Mouse (Mus musculus) spleen, postnatal 14 days (tissue): ENCODE data around the gene Kdm1b.

Experiments
- DNase-seq, 2 experiments: peaks; one replicate each; pipeline ENCODE4 v3.0.0; 2021 to 2022; ENCODE audit warnings: low spot score in 2 of 2

Gene Kdm1b

DNA sequence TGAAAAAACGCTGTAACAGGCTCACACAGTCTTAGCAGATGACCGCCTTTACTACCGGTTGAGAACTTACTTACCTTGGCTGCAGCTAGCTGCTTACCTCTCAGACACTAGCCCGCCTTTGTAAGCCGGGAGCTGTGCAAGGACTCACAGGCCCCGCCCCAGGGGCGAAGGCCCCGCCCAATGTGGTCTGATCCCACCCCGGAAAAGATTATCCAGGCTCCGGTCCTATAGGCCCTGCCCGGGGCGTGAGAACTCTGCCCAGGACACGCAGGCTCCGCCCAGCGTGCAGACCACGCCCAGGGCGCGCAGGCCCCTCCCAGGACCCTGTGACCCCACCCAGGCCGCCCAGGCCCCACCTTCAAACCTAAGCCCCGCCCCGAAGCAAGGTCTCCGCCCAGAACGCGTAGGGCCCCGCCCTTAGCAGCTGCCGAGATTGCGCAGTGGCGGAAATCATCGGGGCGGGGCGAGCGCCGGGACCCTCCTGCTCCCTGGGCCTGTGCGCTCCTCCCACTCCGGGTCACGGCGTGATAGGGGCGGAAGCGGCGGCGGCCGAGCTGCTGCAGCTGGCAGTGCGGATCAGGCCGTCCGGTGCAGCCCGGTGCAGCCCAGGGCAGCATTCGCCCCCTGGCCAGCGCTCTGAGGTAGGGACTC lies at the start of gene Kdm1b:
Gene Kdm1b, plus strand, starts transcription at position 470 of the 651 bp plus-strand sequence.
- DNase-seq = peak; percentile 97 to 98

DNA sequence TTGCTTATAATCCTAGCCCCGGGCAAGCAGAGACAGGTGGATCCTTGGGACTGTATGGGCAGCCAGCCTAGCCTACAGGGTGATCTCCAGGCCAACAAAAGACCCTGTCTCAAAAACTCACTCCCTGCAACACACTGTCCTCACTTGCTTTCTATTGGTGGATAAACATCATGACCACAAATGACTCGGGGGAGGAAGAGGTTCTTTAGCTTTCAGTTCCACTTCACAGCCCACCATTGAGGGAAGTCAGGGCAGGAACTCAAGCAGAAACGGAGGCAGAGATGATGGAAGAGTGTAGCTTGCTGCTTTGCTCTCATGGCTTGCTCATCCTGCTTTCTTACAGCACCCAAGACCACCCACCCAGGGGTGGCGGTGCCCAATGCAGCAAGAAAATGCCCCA lies 45.9 kb upstream of the Kdm1b start:
- no peak for DNase-seq

DNA sequence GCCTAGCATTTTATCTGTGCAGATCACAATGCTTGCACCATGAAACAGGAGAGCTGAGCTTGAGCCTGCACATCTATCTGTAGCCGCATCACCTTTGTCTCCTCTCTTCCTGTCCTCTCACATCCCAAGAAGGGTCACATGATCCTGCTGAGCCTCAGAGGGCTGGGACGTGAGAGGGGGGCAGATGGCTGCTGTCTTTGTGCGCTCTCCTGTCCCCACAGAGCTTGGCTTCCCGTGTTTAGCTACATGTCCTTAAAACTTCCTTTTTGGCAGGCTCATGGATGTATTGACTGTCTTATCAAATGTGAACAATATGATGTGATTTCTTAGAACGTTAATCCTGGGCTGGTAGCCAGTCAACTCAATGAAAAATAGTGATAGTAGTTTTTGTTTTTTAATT lies 43.8 kb upstream of the Kdm1b start:
- no peak for DNase-seq

DNA sequence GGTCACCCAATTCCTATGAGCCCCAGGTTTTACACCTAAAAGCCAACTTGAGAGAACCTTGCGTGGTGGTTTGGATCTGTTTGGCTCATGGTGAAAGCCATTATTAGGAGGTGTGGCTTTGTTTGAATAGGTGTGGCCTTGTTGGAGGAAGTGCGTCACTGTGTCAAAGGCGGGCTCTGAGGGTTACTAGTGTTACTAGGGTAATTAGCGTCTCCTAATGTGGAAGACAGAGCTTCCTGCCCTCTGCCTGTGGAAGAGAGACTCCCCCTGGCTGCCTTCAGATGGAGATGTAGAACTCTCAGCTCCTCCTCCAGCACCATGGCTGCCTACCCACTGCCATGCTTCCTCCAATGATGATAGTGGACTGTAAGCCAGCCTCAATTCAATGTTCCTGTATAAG lies 41.7 kb upstream of the Kdm1b start:
- no peak for DNase-seq

DNA sequence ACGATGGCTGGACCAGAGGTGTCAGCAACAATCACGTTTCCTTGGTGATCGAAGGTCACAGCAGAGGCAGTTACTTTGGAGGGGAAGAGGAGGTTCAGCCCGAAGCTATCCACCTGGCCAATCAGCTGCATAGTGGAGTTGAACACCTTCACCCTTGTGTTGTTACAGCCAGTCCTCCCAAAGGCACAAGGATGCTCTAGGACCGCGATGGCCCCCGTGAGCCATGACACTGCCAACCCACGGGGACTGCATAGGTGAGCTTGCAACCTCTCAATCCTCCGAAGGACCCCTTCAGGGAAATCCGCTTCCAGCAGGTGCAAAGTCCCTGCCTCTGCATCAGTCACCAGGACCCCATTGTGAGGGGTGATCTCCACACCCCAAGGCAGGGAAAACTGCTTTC lies 29.6 kb upstream of the Kdm1b start:
- no peak for DNase-seq

DNA sequence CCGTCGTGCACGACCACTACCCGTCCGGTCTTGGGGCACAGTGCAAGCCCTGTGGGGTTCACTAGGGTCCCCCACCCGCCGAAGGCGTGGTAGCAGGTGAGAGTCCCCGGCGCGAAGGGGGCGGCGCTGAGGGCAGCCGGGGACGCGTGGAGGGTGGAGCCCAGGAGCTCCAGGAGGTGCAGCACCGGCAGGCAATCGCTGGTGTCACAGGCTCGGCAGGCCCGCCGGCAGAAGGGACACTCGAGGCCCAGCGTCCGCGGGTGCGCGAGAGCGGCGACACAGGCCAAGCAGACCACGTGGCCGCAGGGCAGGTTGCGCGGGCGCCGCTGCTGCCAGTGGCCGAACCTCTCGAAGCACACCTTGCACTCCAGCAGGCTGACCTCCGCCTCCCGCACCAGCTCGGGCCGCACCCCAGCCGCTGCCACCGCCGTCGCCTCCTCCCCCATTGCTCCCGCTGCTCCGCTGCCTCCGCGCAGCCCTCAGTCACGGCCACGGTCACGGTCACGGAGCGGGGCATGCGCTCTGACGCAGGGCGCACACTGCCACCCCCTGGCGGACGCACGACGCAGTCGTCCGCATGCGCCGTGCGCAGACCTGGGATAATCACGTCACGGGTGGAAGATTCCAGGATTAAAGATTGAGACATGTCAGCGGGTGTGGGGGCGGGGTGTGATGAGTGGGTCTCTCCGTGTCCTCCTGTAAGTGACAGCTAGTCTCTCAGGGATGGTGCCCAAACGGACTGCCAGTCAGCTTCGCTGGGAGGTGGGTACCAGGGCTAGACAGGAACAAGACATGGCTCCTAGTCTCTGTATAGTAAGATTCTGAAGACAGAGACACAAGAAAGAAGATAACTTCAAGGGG lies 28.7 kb upstream of the Kdm1b start, which contains the start of gene Nhlrc1:
Gene Nhlrc1, minus strand, starts transcription at position 517 of the 861 bp plus-strand sequence.
- DNase-seq = peak; percentile 17 to 37

- DNase-seq = no peak
These were observed 28.2 kb upstream of the Kdm1b start for GRCm38 (mm10) chr13:47015195-47015501.

GRCm38 (mm10) chr13:47017259-47017658 lies 26.0 kb upstream of the Kdm1b start:
- peak in 1 of 2 experiments; percentile 4 for DNase-seq

- no peak for DNase-seq
These were observed 23.5 kb upstream of the Kdm1b start for GRCm38 (mm10) chr13:47019774-47020173.

- no peak for DNase-seq
These were observed 22.5 kb upstream of the Kdm1b start for GRCm38 (mm10) chr13:47020798-47021197.

DNA sequence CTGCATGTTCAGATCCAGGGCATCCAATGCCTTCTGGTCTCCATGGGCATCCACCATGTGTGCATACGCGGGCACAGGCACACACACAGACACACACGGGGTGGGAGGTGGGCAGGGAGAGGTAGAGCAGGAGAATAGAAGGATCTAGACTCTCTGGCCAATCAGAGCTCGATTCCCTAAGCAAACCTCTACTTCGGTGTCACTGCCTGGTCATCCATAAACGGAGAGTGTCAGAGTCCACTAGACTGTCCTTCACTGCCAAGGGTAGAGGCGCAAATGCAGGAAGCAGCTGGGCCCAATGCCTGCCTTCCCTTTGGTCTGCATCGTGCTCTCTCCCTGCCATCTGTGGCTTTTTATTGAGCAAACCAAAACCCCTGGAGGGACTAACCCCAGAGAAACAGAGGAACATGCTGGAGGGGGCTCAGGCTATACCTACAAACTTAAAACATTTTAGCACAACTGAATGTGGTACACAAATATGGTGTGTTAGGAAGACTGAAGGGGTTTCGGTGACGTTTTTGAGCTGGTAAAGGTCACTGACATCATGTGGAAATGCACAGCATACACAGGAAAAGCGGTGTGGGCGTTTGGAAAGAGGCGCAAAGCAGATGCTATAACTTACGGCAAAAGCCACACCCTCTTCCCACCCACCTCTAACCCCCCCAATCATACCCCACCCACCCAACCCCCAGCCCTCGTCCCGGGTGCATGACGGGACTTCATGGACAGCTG lies 12.8 kb upstream of the Kdm1b start:
- DNase-seq = no peak

DNA sequence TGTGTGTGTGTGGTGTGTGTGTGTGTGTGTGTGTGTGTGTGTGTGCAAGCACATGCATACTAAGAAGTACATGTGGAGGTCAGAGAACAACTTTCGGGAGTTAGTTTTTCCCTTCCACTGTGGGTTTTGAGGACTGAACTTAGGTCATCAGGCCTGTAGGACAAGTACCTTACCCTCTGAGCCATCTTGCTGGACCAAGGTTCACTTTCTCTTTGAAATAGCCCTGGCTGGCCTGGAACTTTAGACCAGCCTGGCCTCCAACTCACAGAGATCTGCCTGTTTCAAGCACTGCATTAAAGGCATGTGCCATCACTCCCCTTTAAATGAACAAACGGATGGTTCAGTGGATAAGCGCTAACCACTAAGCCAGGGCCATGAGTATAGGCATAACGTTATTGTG lies 9.7 kb upstream of the Kdm1b start:
- no peak for DNase-seq

- no peak for DNase-seq
These were observed 5.4 kb upstream of the Kdm1b start for GRCm38 (mm10) chr13:47037946-47038345.

- no peak for DNase-seq
These were observed 3.2 kb upstream of the Kdm1b start for GRCm38 (mm10) chr13:47040061-47040460.

DNA sequence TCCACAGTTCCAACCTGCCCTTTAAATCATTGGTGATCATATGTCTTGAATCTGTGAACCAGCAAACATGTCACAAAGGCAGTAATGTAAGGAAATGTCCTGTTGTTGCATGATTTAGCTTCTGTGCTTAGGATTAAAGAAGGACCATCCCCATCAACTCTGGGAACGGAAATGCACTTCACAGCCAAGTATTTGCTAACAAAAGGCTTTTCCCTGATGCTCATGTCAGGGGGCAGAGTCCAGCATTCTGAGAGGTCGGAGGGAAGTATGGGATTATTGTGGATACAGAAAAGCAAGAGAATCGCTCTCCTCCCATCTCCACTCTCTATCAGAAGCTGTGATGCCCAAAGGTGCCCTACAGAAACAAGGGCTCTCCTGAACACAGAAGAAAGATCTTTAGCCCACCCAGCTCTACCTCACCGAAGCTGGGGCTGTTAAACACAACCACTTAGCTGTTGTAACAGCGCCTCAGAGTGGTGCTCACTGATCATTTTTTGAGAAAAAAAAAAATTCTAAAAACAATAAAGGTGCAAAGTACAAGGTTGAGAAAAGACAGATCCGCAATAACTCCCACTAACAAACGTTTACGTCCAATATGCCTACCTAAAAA lies 1.2 kb upstream of the Kdm1b start:
- no peak for DNase-seq

DNA sequence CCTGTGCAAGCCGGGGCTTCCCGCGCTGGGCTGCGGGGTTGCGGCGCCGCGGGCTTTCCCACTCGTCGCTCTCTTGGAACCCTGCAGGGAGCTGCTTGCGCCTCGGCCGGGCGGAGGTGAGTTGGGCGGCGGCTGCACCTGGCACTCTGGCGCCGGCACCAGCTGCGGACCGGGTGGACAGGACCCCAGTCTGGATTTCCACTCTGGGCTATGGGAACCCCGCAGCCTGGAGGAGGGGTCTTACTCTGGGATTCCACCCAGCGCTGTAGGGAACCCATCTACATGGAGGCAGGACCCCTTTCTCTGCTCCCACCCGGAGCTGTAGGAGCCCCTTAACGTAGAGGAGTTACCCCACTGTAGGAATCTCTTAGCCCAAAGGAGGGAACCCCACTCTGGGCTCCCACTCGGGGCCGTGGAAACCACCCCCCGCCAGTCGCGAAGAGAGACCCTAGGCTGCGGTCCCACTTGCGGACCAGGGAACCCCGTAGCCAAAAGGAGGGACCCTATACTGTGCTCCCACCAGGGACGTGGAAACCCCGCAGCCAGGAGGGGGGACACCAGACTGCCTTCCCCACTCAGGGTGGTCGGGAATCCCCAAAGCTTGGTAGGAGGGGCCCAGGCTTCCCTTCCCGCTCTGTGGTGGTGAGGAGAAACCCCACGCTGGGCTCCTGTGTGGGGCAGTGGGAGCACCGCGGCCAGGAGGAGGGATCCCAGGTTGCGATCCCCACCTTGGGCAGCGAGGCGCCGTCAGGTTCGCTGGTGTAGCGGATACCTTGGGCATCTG lies 726 bp downstream of the Kdm1b start:
- DNase-seq = peak in 1 of 2 experiments; percentile 15

DNA sequence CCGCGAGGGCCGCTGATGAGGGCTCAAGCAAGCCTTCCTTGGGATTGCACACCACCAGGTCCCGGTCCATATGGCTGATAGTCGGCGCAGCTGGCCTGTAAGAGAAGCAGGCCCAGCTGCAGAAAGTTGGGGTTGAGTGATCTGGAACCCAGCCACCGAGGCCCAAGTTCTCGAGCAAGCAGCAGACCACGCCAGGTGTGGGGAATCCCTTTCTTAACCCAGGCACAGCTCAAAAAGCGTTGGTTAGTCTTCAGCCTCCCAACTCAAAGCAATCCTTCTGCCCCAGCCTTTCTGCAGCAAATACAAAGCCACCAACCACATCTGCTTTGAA lies 1.3 kb downstream of the Kdm1b start, which contains the start of gene Tpmt:
Gene Tpmt, minus strand, starts transcription at position 121 of the 331 bp plus-strand sequence.
- DNase-seq = peak in 1 of 2 experiments; percentile 21

GRCm38 (mm10) chr13:47047996-47048395 lies 4.7 kb downstream of the Kdm1b start:
- DNase-seq = no peak

- DNase-seq = no peak
These were observed 6.7 kb downstream of the Kdm1b start for GRCm38 (mm10) chr13:47050009-47050408.

DNA sequence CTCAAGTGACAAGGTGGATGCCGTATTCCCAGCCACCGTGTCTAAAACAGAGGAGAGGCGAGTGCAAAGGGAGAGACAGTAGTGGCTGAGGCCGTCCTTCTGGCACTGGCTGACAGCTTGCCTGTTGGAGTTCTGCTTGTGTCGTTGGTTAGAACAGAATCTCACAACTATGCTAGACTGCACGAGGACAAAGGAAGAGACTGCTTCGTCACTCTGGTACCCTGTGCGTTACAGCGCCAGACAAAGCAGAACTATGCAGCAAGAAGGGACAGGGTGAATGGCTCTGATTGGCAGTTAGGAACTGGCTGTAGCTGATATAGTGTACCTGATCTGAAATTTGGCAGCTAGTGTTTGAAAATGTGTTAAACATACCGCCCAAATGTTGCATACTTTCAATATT lies 10.7 kb downstream of the Kdm1b start:
- no peak for DNase-seq

DNA sequence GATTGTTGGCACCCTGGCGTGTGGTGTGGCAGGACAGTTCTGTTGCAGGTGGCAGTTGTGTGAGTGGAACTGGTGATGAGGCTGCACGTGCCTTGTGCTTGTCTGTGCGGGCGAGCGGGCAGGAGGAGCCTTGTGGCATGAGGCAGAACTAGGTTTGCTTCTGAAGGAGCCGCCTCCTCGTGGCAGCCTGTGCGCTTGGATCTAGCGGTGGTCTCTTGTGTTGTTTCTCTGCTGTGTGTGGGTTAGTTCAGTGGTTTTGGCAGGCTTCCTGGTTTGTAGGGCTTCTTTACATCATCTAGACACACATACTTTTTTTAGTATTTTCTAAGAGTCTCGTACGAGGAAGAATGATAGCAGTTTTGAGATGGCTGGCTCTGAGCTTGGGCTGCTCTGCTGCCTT lies 12.8 kb downstream of the Kdm1b start:
- no peak for DNase-seq
